Comparison of ENCODE assay signal across 13 mouse cellular contexts in genomic region chr2:29262436-29262915, GRCm38 (mm10). TPM values are rescaled to one million over a fixed set of nuclear protein-coding genes. Genes with fewer than 3 reads are reported as not detected.
DNase-seq lines count a peak whose midpoint lies in the region; ATAC-seq and TF ChIP-seq lines count a peak whose summit lies in the region.
"Had no signal": no experiment of that assay in that cellular context is flagged by ENCODE, and none has a peak within 500 bp of the region (broad histone marks: within the 10 kb centered on the region; RNA-seq: fewer than 3 reads in every experiment).

No protein-coding gene starts in this region.

- DNase-seq in gastrocnemius, adult 2 months: peak; percentile 43
- no peak for DNase-seq in gastrocnemius, adult 18-20 months (ENCODE audit: low spot score)
- DNase-seq in left cerebral cortex, adult 2 months (ENCODE audit: extremely low spot score in 1 of 2, low spot score in 2 of 2): no peak
- DNase-seq in left cerebral cortex, postnatal 25 days (ENCODE audit: low spot score in 2 of 2): no peak
- DNase-seq in forebrain, postnatal 0 days: peak; percentile 75
- no peak for DNase-seq in MN1 (ENCODE audit: low spot score)
- DNase-seq: B cell, adult 2 months; lung, postnatal 14 days; thymus, postnatal 14 days had no signal

- no peak overlapping the region for H3K4me3 ChIP-seq in gastrocnemius, adult 2 months
- H3K4me3 ChIP-seq in left cerebral cortex, adult 2 months: no peak overlapping the region
- no peak overlapping the region for H3K4me3 ChIP-seq in neural tube, embryonic 14.5 days (ENCODE audit: low read depth, low read length)
- no peak overlapping the region for H3K4me3 ChIP-seq in neural tube, embryonic 15.5 days (replicated peaks)
- H3K4me3 ChIP-seq in forebrain, postnatal 0 days (ENCODE audit: low read depth, low read length): no peak overlapping the region
- H3K4me3 ChIP-seq: heart, embryonic 10.5 days; intestine, embryonic 15.5 days had no signal

- no peaks in the 10 kb centered on the region for H3K9me3 ChIP-seq in neural tube, embryonic 14.5 days (ENCODE audit: control insufficient read depth, low read length)
- no peaks in the 10 kb centered on the region for H3K9me3 ChIP-seq in neural tube, embryonic 15.5 days (replicated peaks)
- no peaks in the 10 kb centered on the region for H3K9me3 ChIP-seq in forebrain, postnatal 0 days (ENCODE audit: low read length)
- H3K9me3 ChIP-seq: heart, embryonic 10.5 days; intestine, embryonic 15.5 days had no signal

- intact Hi-C loops in gastrocnemius, adult 2 months (cut with DNase I): loop anchor here (5.0 kb wide), 2 partner anchors 155 to 290 kb away; no protein-coding TSS in a partner anchor
- intact Hi-C loops in left cerebral cortex, adult 2 months (cut with DNase I): no loop called here
- intact Hi-C loops in left cerebral cortex, postnatal 25 days (cut with DNase I): no loop called here

- ATAC-seq in neural tube, embryonic 14.5 days (ENCODE audit: low read depth): peak; percentile 65; the same call in 1 of the 2 replicates
- ATAC-seq in neural tube, embryonic 15.5 days (ENCODE audit: low FRiP score): no peak
- ATAC-seq in forebrain, postnatal 0 days: peak; percentile 84
- ATAC-seq: intestine, embryonic 15.5 days had no signal

- no peak overlapping the region for H3K4me2 ChIP-seq in neural tube, embryonic 14.5 days (ENCODE audit: low read depth, low read length)
- H3K4me2 ChIP-seq in neural tube, embryonic 15.5 days: no peak overlapping the region
- no peak overlapping the region for H3K4me2 ChIP-seq in forebrain, postnatal 0 days (ENCODE audit: low read depth)
- H3K4me2 ChIP-seq: intestine, embryonic 15.5 days had no signal

- peak overlapping the region; percentile 73; the same call in 1 of the 2 replicates for H3K27ac ChIP-seq in gastrocnemius, adult 2 months
- no peak overlapping the region for H3K27ac ChIP-seq in left cerebral cortex, adult 2 months
- no peak overlapping the region for H3K27ac ChIP-seq in neural tube, embryonic 14.5 days (ENCODE audit: low read depth, low read length)
- no peak overlapping the region for H3K27ac ChIP-seq in neural tube, embryonic 15.5 days (replicated peaks)
- H3K27ac ChIP-seq in forebrain, postnatal 0 days (ENCODE audit: low read depth, low read length): 0 out of 2 replicates have a peak overlapping the region, but pooled peaks have one; percentile 6
- H3K27ac ChIP-seq: heart, embryonic 10.5 days; intestine, embryonic 15.5 days had no signal

- H3K36me3 ChIP-seq in neural tube, embryonic 14.5 days (ENCODE audit: control insufficient read depth, insufficient read depth, low read length): no peaks in the 10 kb centered on the region
- no peaks in the 10 kb centered on the region for H3K36me3 ChIP-seq in neural tube, embryonic 15.5 days
- no peaks in the 10 kb centered on the region for H3K36me3 ChIP-seq in forebrain, postnatal 0 days (ENCODE audit: insufficient read depth)
- H3K36me3 ChIP-seq: heart, embryonic 10.5 days; intestine, embryonic 15.5 days had no signal

- H3K9ac ChIP-seq in neural tube, embryonic 14.5 days (replicated peaks; ENCODE audit: low read depth, low read length): no peak overlapping the region
- H3K9ac ChIP-seq in neural tube, embryonic 15.5 days (replicated peaks): no peak overlapping the region
- H3K9ac ChIP-seq in forebrain, postnatal 0 days: no peak overlapping the region
- H3K9ac ChIP-seq: intestine, embryonic 15.5 days had no signal

- peaks cover 4% of the 10 kb centered on the region; the same call in 1 of the 2 replicates for H3K4me1 ChIP-seq in neural tube, embryonic 14.5 days (ENCODE audit: control insufficient read depth, insufficient read depth, low read length)
- H3K4me1 ChIP-seq in neural tube, embryonic 15.5 days: peaks cover 8% of the 10 kb centered on the region
- peaks cover 4% of the 10 kb centered on the region; the same call in 1 of the 2 replicates for H3K4me1 ChIP-seq in forebrain, postnatal 0 days (ENCODE audit: insufficient read depth)
- H3K4me1 ChIP-seq: intestine, embryonic 15.5 days had no signal

- no peaks in the 10 kb centered on the region for H3K27me3 ChIP-seq in neural tube, embryonic 14.5 days (ENCODE audit: control insufficient read depth, insufficient read depth, low read length)
- no peaks in the 10 kb centered on the region for H3K27me3 ChIP-seq in neural tube, embryonic 15.5 days (replicated peaks)
- H3K27me3 ChIP-seq in forebrain, postnatal 0 days (ENCODE audit: insufficient read depth, low read length): no peaks in the 10 kb centered on the region

- 32% methylated on average over 6 of the region's 6 CpGs for WGBS in neural tube, embryonic 14.5 days
- whole genome bisulfite sequencing in neural tube, embryonic 15.5 days: 25% methylated on average over 6 of the region's 6 CpGs
- 29% methylated on average over 6 of the region's 6 CpGs for WGBS in forebrain, postnatal 0 days

- TF ChIP-seq CTCF in gastrocnemius, adult 2 months (IDR thresholded peaks at IDR 0.05): peak; percentile 49
- peak; percentile 45 for TF ChIP-seq CTCF in left cerebral cortex, adult 2 months (IDR thresholded peaks at IDR 0.05)
- peak; percentile 68 for TF ChIP-seq CTCF in forebrain, postnatal 0 days (IDR thresholded peaks at IDR 0.05; ENCODE audit: low read depth)

RNA-seq across cellular contexts. Expression of gene Ntng2, which starts 9.7 kb away (rescaled TPM):
- total RNA-seq in gastrocnemius, adult 2 months (2021): 10 to 100 TPM; 25.0 to 27.0 TPM
- total RNA-seq in gastrocnemius, adult 18-20 months (2021): 10 to 100 TPM; 22.3 to 31.2 TPM
- total RNA-seq in left cerebral cortex, adult 2 months (2021): 10 to 100 TPM; 82.4 to 90.1 TPM
- total RNA-seq in left cerebral cortex, postnatal 25 days (2021): 10 to 100 TPM; 85.4 to 90.5 TPM
- polyA plus RNA-seq in neural tube, embryonic 14.5 days (2014; fragmentation: Nextera tagmentation; extraction: Ambion mirVana): 1.3 and 1.8 TPM in 2 replicates
- 1.3 and 1.7 TPM in 2 replicates for polyA plus RNA-seq in neural tube, embryonic 15.5 days (2015; fragmentation: Nextera tagmentation; extraction: Ambion mirVana)
- total RNA-seq in forebrain, postnatal 0 days (2014; rRNA removed): 33.0 and 33.6 TPM in 2 replicates
- 8.0 and 8.6 TPM in 2 replicates for polyA plus RNA-seq in forebrain, postnatal 0 days (2015; fragmentation: Nextera tagmentation; extraction: Ambion mirVana)

Comparison
In these comparisons a context has a peak if more than half of its experiments do, and no peak if none do; other contexts are left out.
1. DNase-seq: peak in gastrocnemius, adult 2 months (single experiment) and forebrain, postnatal 0 days (single experiment); none in gastrocnemius, adult 18-20 months (single experiment), left cerebral cortex, adult 2 months (0 of 2), left cerebral cortex, postnatal 25 days (0 of 2) and MN1 (single experiment).
2. H3K27ac ChIP-seq: peak in gastrocnemius, adult 2 months (single experiment) and forebrain, postnatal 0 days (single experiment); none in left cerebral cortex, adult 2 months (single experiment), neural tube, embryonic 14.5 days (single experiment) and neural tube, embryonic 15.5 days (single experiment).
3. Peak in every context shown above with its lines, with median percentiles within 50 percentile points of each other: CTCF ChIP-seq.